Mouse (Mus musculus) kidney, adult 11 months (tissue): ENCODE data around the gene Smox.

Experiments used
- DNase-seq: peaks from one replicate; pipeline ENCODE4 v3.0.0; 2022

Smox gene

GRCm38 (mm10) chr2:131485126-131485525, 6.2 kb upstream of the Smox start:
- DNase-seq: no peak

DNA sequence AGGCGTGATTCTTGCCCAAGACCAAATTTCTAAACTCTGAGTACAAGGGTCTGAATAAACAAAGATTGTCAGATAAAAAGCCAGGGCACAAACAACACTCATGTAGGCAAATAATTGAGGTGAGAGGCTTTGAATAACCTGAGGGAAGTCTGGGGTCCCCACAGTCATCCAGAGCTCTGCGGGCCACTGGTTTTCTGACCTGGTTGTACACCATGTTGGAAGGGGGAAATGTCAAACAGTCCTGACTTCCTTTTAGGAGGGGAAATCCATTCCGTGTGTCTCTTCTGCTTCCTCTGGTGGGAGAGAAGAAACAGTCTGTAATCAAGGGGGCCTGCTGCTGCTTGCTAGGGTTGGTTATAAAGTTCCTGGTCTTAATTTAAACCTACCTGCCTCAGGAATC, 5.2 kb upstream of the Smox start:
- DNase-seq: no peak

- DNase-seq: no peak
These were observed 4.0 kb upstream of the Smox start for GRCm38 (mm10) chr2:131487337-131487736.

GRCm38 (mm10) chr2:131488261-131488660, 3.0 kb upstream of the Smox start:
- no peak for DNase-seq

GRCm38 (mm10) chr2:131488870-131489269, 2.4 kb upstream of the Smox start:
- no peak for DNase-seq

DNA sequence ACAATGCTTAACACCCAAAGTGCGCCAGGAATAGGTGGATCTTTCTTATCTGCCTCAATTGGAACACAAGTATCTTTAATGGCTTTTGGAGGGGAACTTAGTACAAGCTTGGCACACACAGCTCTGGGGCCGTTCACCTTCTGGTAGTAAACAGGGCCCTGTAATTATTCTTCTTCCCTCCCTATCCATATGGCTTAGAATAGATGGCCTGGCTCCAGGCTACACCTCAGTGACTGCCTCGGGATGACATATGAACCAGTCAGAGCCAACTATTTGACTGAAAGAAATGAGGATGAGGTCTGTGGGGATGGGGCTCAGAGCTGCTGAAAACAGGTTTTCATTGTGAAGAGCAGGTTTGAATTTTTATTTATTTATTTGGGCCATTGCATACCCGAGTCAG, 1.7 kb upstream of the Smox start:
- DNase-seq: no peak

GRCm38 (mm10) chr2:131491707-131492595, 655 bp downstream of the Smox start:
- peak; percentile 75 for DNase-seq

GRCm38 (mm10) chr2:131492596-131493139, 1.4 kb downstream of the Smox start:
- DNase-seq: no peak

DNA sequence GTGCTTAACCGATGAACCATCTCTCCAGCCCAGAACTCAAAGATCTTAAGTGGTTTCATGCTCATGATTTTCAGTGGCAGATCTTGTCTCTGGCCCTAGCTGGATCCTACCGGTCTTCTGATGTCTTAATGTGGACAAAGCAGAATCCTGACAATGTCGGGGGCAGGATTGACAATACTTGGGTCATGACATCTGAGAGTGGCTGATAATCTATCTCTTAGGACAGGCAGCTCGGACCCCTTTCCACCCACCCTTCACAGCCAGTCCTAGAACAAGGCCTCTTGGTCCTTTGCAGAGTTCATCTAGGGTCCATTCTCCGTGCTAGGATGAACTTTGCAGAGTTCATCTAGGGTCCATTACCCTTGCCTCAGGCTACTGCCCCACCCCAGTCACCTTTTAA, 2.1 kb downstream of the Smox start:
- no peak for DNase-seq

- DNase-seq: no peak
These were observed 4.0 kb downstream of the Smox start for GRCm38 (mm10) chr2:131495256-131495655.

DNA sequence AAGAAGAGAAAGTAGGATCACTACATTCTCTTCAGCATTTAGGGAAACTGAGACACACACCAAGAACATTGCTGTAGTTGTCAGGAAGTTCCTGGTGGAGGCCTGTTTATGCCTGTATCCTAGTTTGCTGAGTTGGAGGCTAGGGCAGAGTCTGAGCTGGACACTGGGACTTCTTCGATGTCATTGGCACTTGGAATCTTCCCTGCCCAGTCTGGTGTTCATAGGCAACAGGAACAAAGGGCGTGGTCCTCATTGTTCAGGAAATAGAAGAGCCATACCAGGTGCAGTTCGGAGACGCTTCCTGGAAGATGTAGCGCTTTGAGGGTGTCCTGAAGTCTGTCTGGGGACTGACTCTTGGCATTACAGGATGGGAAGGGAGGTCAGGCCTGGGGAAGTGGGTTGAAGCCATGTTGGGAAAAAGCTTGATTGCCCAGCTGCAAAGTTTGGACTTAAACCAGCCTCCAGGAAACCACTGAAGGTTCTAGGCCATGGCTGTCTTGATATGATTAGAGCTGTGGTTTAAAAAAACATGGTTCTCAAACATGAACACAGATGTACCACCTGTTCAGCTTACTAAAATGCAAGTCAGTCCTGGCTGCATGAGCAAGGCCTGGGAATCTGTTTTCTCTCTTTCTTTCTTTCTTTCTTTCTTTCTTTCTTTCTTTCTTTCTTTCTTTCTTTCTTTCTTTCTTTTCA, 5.0 kb downstream of the Smox start:
- DNase-seq: no peak

- no peak for DNase-seq
These were observed 6.0 kb downstream of the Smox start for GRCm38 (mm10) chr2:131497224-131497856.

DNA sequence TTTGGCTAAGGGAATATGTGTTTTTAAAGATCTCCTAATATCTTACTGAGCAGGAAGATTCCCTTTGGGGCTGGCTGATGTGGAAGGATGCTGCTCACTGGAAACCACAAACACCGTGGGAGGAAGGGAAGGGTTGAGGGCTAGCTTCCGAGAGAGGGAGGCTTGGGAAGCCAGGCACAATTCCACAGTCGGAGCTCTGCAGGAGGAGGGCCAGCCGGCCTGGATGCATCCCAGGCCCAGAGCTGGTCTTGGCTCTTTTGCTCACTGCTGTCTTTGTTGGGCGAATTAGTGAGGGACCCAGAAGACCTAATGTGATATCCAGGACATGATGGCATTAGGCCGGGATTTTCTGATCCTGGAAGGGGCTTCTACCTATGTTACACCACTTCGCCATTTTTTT, 6.9 kb downstream of the Smox start:
- no peak for DNase-seq

DNA sequence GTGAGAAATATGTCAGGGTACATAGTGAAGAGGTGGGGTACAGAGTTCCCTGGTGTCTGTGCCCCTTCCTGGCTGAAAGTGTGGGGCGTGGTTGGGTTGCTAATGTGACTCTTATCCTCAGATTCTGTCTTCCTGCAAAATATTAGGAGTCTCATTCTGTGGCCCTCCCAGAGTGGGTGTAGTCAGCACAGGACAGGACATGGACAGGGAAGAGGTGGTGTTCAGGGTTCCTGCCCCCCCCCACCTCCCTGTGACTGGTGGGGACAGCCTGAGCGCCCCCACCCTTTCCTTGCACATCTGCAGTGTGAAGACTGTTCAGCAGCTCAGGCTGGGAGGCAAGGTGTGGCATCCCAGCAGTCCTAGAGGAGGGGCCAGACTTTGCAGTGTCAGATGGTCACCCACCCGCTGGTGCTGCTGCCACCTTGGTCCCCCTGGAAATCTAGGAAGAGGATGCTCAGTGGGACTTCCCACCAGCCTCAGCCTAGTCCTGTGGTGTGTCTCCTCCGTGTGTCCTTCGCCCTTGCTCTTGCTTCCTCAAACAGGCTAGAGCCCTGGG, 8.1 kb downstream of the Smox start:
- no peak for DNase-seq

GRCm38 (mm10) chr2:131501886-131502285, 10.6 kb downstream of the Smox start:
- no peak for DNase-seq

GRCm38 (mm10) chr2:131502561-131502960, 11.3 kb downstream of the Smox start:
- DNase-seq: no peak

DNA sequence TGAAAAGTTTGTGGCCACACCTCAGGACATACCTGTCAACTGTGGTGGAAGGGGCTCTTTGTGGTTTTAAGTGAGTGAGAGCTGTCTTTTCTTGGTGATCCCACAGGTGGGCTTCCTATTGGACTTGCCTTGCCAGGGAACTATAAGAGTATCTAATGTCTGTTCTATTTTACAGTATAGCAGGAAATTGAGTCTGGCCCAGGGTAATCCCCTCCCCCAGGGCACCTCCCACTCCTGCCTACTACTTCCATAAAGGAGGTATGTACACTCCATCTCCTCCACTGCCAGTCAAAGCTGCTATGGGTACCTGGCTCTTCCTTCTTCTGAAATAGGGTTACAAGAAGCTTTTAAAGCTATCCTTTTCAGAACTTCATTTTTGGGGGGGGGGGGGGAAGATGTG, 14.1 kb downstream of the Smox start:
- DNase-seq: no peak

DNA sequence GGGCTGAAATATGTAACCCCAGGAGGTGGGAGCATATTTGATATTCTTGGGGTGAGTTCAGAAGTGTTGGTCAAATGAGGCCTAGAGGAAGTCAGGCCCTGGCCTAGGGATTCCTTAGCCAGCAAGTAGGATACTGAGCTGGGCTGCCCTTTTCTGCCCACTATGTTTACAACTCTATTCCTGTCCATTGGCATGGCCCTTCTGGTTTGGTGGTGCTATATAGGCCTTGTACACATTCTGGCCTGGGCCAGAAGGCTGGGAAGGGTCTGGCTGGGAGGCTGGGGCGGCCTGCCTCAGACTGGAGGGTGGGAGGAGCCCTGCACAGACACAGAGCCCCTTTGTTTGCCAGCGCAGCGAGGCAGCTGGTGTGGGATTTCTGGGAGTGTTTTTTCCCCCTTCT, 15.1 kb downstream of the Smox start:
- DNase-seq: no peak

DNA sequence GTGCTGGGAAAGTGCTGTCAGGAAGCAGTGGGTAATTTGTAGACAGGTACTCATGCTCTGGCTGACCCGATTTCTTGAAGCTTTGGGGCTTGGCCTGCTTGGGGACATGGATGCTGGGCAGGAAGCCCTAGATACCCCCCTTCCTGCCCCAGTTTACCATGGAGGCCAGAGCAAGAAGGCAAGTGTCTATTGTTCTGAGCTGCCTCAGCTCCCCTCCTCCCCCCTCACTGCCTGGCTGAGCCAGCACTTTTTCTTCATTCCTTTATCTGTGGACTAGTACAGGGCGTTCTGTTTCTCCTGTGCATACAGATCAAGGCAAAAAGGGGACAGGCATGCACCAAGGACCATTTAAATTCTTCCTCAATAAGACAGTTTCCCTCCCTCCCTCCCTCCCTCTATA, 17.2 kb downstream of the Smox start:
- DNase-seq: no peak

DNA sequence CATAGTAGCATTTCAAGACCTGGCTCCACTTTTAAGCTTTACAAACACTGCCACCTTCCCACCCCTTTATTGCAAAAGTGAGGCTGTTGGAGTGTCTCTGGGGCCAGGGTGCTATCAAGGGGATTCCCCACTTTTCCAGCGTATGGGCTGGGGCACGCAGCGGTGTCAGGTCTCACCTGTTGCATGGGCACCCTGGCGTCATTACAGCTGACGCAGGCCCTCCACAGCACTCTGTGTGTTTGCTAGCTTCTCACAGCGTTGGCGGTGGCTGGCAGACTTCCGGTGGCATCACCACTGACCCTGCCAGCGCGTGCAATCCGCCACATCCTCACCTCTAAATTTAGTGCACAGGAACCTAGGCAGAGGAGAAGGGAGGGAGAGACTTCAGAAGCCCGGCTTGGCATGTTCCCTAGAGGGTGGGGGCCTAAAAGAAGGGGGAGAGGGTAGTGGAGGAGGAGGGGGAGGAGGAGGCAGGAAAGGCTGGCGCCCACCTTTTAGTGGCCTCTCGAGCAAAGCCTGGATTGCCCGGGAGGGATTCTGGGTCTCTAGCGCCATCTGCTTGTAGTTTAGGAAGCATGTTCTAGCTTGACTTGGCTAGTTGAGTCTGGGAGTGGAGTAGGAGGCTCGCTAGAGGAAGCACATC, 18.5 kb downstream of the Smox start:
- peak; percentile 18 for DNase-seq

- no peak for DNase-seq
These were observed 19.2 kb downstream of the Smox start for GRCm38 (mm10) chr2:131510531-131510930.

GRCm38 (mm10) chr2:131513477-131513876, 22.2 kb downstream of the Smox start:
- no peak for DNase-seq
